Mouse (Mus musculus) liver, postnatal 0 days (tissue): ENCODE data around the gene Foxn2. TPM values are rescaled to one million over a fixed set of nuclear protein-coding genes. Genes with fewer than 3 reads are reported as not detected.

ENCODE experiments used
- ATAC-seq: fragments of 200-750 bp; cut with Nextera tagmentation; 2 replicates; pipeline ENCODE4 v1.8.0; 2017; ENCODE audit warnings: mild to moderate bottlenecking, moderate library complexity
- DNase-seq: peaks from one replicate; pipeline ENCODE4 v3.0.0-alpha.2; 2016
- H3K27ac ChIP-seq: fragments of 300-500 bp; sonication (generic); 2 replicates; pipeline ENCODE4 v1.5.1; 2014; ENCODE audit warnings: antibody characterized with exemption, moderate library complexity, mild to moderate bottlenecking, low read depth
- H3K27me3 ChIP-seq: fragments of 300-500 bp; sonication (generic); 2 replicates; pipeline ENCODE4 v1.6.1; 2014; ENCODE audit warnings: low read length, control low read depth, mixed read lengths; ENCODE audit not compliant: insufficient read depth
- H3K36me3 ChIP-seq: fragments of 300-500 bp; sonication (generic); replicated peaks from 2 replicates; pipeline ENCODE4 v1.6.1; 2014; ENCODE audit warnings: mild to moderate bottlenecking, control low read depth, low read length, moderate library complexity, mixed read lengths; ENCODE audit not compliant: insufficient read depth
- H3K4me1 ChIP-seq: fragments of 300-500 bp; sonication (generic); 2 replicates; pipeline ENCODE4 v1.6.1; 2014; ENCODE audit warnings: antibody characterized with exemption, mild to moderate bottlenecking, control low read depth; ENCODE audit not compliant: insufficient read depth
- H3K4me2 ChIP-seq: fragments of 300-500 bp; sonication (generic); 2 replicates; pipeline ENCODE4 v1.6.1; 2014; ENCODE audit warnings: low read depth, mild to moderate bottlenecking, low read length, moderate library complexity, mixed read lengths
- H3K4me3 ChIP-seq: fragments of 300-500 bp; sonication (generic); 2 replicates; pipeline ENCODE4 v1.5.1; 2014; ENCODE audit warnings: low read depth, low read length
- H3K9ac ChIP-seq: fragments of 300-500 bp; sonication (generic); replicated peaks from 2 replicates; pipeline ENCODE4 v1.6.1; 2014; ENCODE audit warnings: mild to moderate bottlenecking, moderate library complexity
- H3K9me3 ChIP-seq: fragments of 300-500 bp; sonication (generic); 2 replicates; pipeline ENCODE4 v1.6.1; 2016; ENCODE audit warnings: mild to moderate bottlenecking, control low read depth, low read length, mixed read lengths
- CTCF ChIP-seq: sonication (generic); IDR thresholded peaks from 2 replicates; pipeline ENCODE4 v1.5.1; 2016; ENCODE audit warnings: antibody characterized with exemption, low read depth
- EP300 ChIP-seq: IDR thresholded peaks from 2 replicates; pipeline ENCODE4 v1.6.1; 2016; ENCODE audit warnings: antibody characterized with exemption, low read depth, mild to moderate bottlenecking
- WGBS: fragments of 180-500 bp; shearing (Covaris S2); extraction: QIAGEN DNeasy Blood & Tissue Kit; methylation state at CpG from one replicate; pipeline ENCODE4 v1.1.7; 2014; ENCODE audit not compliant: insufficient replicate concordance; 5-methylcytosine and 5-hydroxymethylcytosine counted together
- polyA plus RNA-seq: library from polyadenylated mRNA; unstranded; fragments of >200 nt; fragmentation: Nextera tagmentation; extraction: Ambion mirVana; gene quantifications from 2 replicates; pipeline ENCODE4 v1.2.1, GENCODE M21; 2015

Gene Foxn2
- polyA plus RNA-seq, 1 experiment from 2014 or later, result 6.6 TPM

- no peak overlapping the region for H3K9ac ChIP-seq
- H3K4me3 ChIP-seq, result no peak overlapping the region
- no peak for TF ChIP-seq CTCF
- no peak for TF ChIP-seq EP300
- H3K36me3 ChIP-seq, result peaks cover 8% of the 10 kb centered on the region
- WGBS, result 62% methylated on average over 2 of the region's 2 CpGs
- H3K27ac ChIP-seq, result no peak overlapping the region
- ATAC-seq, result no peak
- no peaks in the 10 kb centered on the region for H3K9me3 ChIP-seq
- H3K4me1 ChIP-seq, result no peaks in the 10 kb centered on the region
- no peaks in the 10 kb centered on the region for H3K27me3 ChIP-seq
- no peak overlapping the region for H3K4me2 ChIP-seq
- no peak for DNase-seq
Observed at GRCm38 (mm10) chr17:88473766-88474165, 33.3 kb downstream of the Foxn2 start.

GRCm38 (mm10) chr17:88477165-88477564, 36.7 kb downstream of the Foxn2 start:
- peaks cover 19% of the 10 kb centered on the region; the same call in 1 of the 2 replicates for H3K4me1 ChIP-seq
- no peak overlapping the region for H3K9ac ChIP-seq
- no peak overlapping the region for H3K27ac ChIP-seq
- WGBS, result 87% methylated on average over 7 of the region's 7 CpGs
- peaks cover 13% of the 10 kb centered on the region for H3K36me3 ChIP-seq
- DNase-seq (no peak), ATAC-seq (no peak)
- no peak for TF ChIP-seq CTCF
- TF ChIP-seq EP300, result no peak
- H3K9me3 ChIP-seq, result no peaks in the 10 kb centered on the region
- H3K4me3 ChIP-seq, result no peak overlapping the region
- H3K4me2 ChIP-seq, result no peak overlapping the region
- H3K27me3 ChIP-seq, result no peaks in the 10 kb centered on the region

- no peak overlapping the region for H3K9ac ChIP-seq
- no peak for DNase-seq
- TF ChIP-seq EP300 (no peak), CTCF (no peak)
- no peak overlapping the region for H3K27ac ChIP-seq
- no peaks in the 10 kb centered on the region for H3K9me3 ChIP-seq
- H3K36me3 ChIP-seq, result peaks cover 13% of the 10 kb centered on the region
- H3K27me3 ChIP-seq, result no peaks in the 10 kb centered on the region
- no peak overlapping the region for H3K4me3 ChIP-seq
- ATAC-seq, result no peak
- H3K4me2 ChIP-seq, result no peak overlapping the region
- peaks cover 19% of the 10 kb centered on the region; the same call in 1 of the 2 replicates for H3K4me1 ChIP-seq
Observed at GRCm38 (mm10) chr17:88477699-88478098, 37.2 kb downstream of the Foxn2 start.

GRCm38 (mm10) chr17:88479040-88479439, 38.5 kb downstream of the Foxn2 start:
- Histone ChIP-seq H3K9me3 (no peaks in the 10 kb centered on the region), H3K4me3 (no peak overlapping the region), H3K9ac (no peak overlapping the region), H3K36me3 (peaks cover 13% of the 10 kb centered on the region), H3K27ac (no peak overlapping the region), H3K27me3 (no peaks in the 10 kb centered on the region), H3K4me2 (no peak overlapping the region), H3K4me1 (peaks cover 19% of the 10 kb centered on the region; the same call in 1 of the 2 replicates)
- ATAC-seq (peak; percentile 53; the same call in 1 of the 2 replicates), DNase-seq (no peak)
- WGBS, result 62% methylated on average over 13 of the region's 13 CpGs
- TF ChIP-seq CTCF, result no peak

GRCm38 (mm10) chr17:88480369-88480768, 39.9 kb downstream of the Foxn2 start:
- Histone ChIP-seq H3K4me1 (peaks cover 19% of the 10 kb centered on the region; the same call in 1 of the 2 replicates), H3K4me3 (no peak overlapping the region), H3K27ac (no peak overlapping the region), H3K9me3 (no peaks in the 10 kb centered on the region), H3K36me3 (peaks cover 11% of the 10 kb centered on the region), H3K9ac (no peak overlapping the region), H3K4me2 (no peak overlapping the region), H3K27me3 (no peaks in the 10 kb centered on the region)
- WGBS, result 78% methylated on average over 10 of the region's 10 CpGs
- no peak for ATAC-seq
- TF ChIP-seq CTCF (no peak), EP300 (no peak)
- DNase-seq, result no peak

GRCm38 (mm10) chr17:88481062-88481461, 40.6 kb downstream of the Foxn2 start:
- TF ChIP-seq EP300 (no peak), CTCF (no peak)
- Histone ChIP-seq H3K4me1 (peaks cover 19% of the 10 kb centered on the region; the same call in 1 of the 2 replicates), H3K27ac (no peak overlapping the region), H3K4me3 (no peak overlapping the region), H3K9me3 (no peaks in the 10 kb centered on the region), H3K27me3 (no peaks in the 10 kb centered on the region), H3K4me2 (no peak overlapping the region), H3K36me3 (peaks cover 11% of the 10 kb centered on the region), H3K9ac (0 out of 2 replicates have a peak overlapping the region, but pooled peaks have one; percentile 6)
- ATAC-seq, result no peak
- no peak for DNase-seq
- WGBS, result 64% methylated on average over 2 of the region's 2 CpGs

- DNase-seq (no peak), ATAC-seq (peak; percentile 71)
- TF ChIP-seq EP300, result no peak
- no peak for TF ChIP-seq CTCF
- H3K27me3 ChIP-seq, result no peaks in the 10 kb centered on the region
- H3K27ac ChIP-seq, result no peak overlapping the region
- WGBS, result 65% methylated on average over 3 of the region's 3 CpGs
- H3K36me3 ChIP-seq, result peaks cover 14% of the 10 kb centered on the region
- H3K4me1 ChIP-seq, result peaks cover 19% of the 10 kb centered on the region; the same call in 1 of the 2 replicates
- no peak overlapping the region for H3K4me3 ChIP-seq
- H3K9me3 ChIP-seq, result no peaks in the 10 kb centered on the region
- 0 out of 2 replicates have a peak overlapping the region, but pooled peaks have one; percentile 6 for H3K9ac ChIP-seq
- no peak overlapping the region for H3K4me2 ChIP-seq
Observed at GRCm38 (mm10) chr17:88481587-88481986, 41.1 kb downstream of the Foxn2 start.
